In the genomic region with DNA sequence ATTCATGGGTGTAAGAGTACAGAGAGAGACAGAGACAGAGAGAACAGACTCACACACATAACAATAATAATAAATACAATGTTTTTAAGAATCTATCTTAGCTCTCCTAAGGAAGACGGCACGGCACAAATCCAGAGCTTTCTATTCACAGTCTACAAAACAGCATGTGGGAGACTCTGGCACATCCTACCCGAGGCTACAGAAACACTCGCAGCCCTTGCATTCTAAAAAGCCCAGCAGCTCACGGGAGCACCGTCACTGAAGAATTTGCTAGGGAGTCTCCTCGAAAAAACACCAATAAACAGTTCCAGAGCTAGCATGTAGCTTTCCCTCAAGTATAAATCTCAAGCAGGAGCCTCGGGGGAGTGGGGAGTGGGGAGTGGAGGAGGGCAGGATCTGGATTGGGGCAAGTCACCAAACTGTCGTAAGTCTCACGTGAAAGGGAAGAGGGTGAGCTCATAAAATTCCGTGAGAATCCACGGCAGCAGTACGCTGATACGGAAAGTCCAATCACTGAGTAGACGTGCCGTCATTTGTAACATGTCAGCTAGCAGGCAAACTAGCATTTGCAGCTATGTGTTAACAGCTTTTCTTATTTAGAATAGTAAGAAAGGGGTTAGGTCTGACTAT, we compare ENCODE assay signal across 9 mouse cellular contexts.
DNase-seq lines count a peak whose midpoint lies in the region; ATAC-seq and TF ChIP-seq lines count a peak whose summit lies in the region.
"Had no signal": no experiment of that assay in that cellular context is flagged by ENCODE, and none has a peak within 500 bp of the region (broad histone marks: within the 10 kb centered on the region; RNA-seq: fewer than 3 reads in every experiment).

No protein-coding gene starts in this region.

- H3K4me3 ChIP-seq in heart, postnatal 0 days (ENCODE audit: low read depth, low read length): peak overlapping the region; percentile 13; the same call in 1 of the 2 replicates
- H3K4me3 ChIP-seq in forebrain, embryonic 16.5 days (replicated peaks; ENCODE audit: low read length): no peak overlapping the region
- no peak overlapping the region for H3K4me3 ChIP-seq in midbrain, embryonic 13.5 days (replicated peaks)

- 42% methylated on average over 16 of the region's 16 CpGs for WGBS in heart, postnatal 0 days
- WGBS in forebrain, embryonic 16.5 days: 23% methylated on average over 16 of the region's 16 CpGs
- WGBS in midbrain, embryonic 13.5 days: 47% methylated on average over 16 of the region's 16 CpGs

- no peaks in the 10 kb centered on the region for H3K27me3 ChIP-seq in heart, postnatal 0 days (ENCODE audit: control insufficient read depth, insufficient read depth, low read length)
- no peaks in the 10 kb centered on the region for H3K27me3 ChIP-seq in forebrain, embryonic 16.5 days (replicated peaks; ENCODE audit: control insufficient read depth, insufficient read depth, low read length)
- 0 out of 2 replicates have a peak, but pooled peaks cover 3% of the 10 kb centered on the region for H3K27me3 ChIP-seq in midbrain, embryonic 13.5 days

- H3K9ac ChIP-seq in heart, postnatal 0 days (replicated peaks; ENCODE audit: low read depth, low read length): no peak overlapping the region
- 0 out of 2 replicates have a peak overlapping the region, but pooled peaks have one; percentile 1 for H3K9ac ChIP-seq in forebrain, embryonic 16.5 days (replicated peaks; ENCODE audit: low read depth, low read length)
- no peak overlapping the region for H3K9ac ChIP-seq in midbrain, embryonic 13.5 days (replicated peaks)

- ATAC-seq in heart, postnatal 0 days (ENCODE audit: insufficient read depth, low read depth): peak; percentile 51; the same call in 1 of the 2 replicates
- ATAC-seq in forebrain, embryonic 16.5 days: no peak
- ATAC-seq in midbrain, embryonic 13.5 days: no peak
- no peak for ATAC-seq in inflammation-experienced regulatory T-cells, adult 6 months

- no peaks in the 10 kb centered on the region for H3K36me3 ChIP-seq in heart, postnatal 0 days (replicated peaks; ENCODE audit: control insufficient read depth, insufficient read depth, low read length)
- H3K36me3 ChIP-seq in forebrain, embryonic 16.5 days (ENCODE audit: control insufficient read depth, insufficient read depth): no peaks in the 10 kb centered on the region
- H3K36me3 ChIP-seq in midbrain, embryonic 13.5 days: no peaks in the 10 kb centered on the region
- H3K36me3 ChIP-seq: G1E had no signal

- no peaks in the 10 kb centered on the region for H3K4me1 ChIP-seq in heart, postnatal 0 days (ENCODE audit: control insufficient read depth, insufficient read depth)
- peaks cover 27% of the 10 kb centered on the region for H3K4me1 ChIP-seq in forebrain, embryonic 16.5 days (replicated peaks; ENCODE audit: control insufficient read depth, insufficient read depth, low read length)
- peaks cover 75% of the 10 kb centered on the region for H3K4me1 ChIP-seq in midbrain, embryonic 13.5 days (replicated peaks)

- no peak for TF ChIP-seq CTCF in heart, postnatal 0 days (IDR thresholded peaks at IDR 0.05; ENCODE audit: low read depth)

- H3K4me2 ChIP-seq in heart, postnatal 0 days (ENCODE audit: low read depth, low read length): peak overlapping the region; percentile 41
- peak overlapping the region; percentile 34 for H3K4me2 ChIP-seq in forebrain, embryonic 16.5 days (ENCODE audit: low read length)
- no peak overlapping the region for H3K4me2 ChIP-seq in midbrain, embryonic 13.5 days (replicated peaks)

- no peak overlapping the region for H3K27ac ChIP-seq in heart, postnatal 0 days (ENCODE audit: low read depth)
- peak overlapping the region; percentile 53 for H3K27ac ChIP-seq in forebrain, embryonic 16.5 days (ENCODE audit: low read length)
- H3K27ac ChIP-seq in midbrain, embryonic 13.5 days: peak overlapping the region; percentile 44

- peak; percentile 23 for DNase-seq in heart, postnatal 0 days (ENCODE audit: low spot score)
- no peak for DNase-seq in heart, adult 9 months (ENCODE audit: low spot score in 2 of 2)
- peak; percentile 79 for DNase-seq in brain, adult 2 months (ENCODE audit: low read depth, low spot score)
- no peak for DNase-seq in adipocyte (ENCODE audit: low spot score)
- DNase-seq in embryo, embryonic 9.5 days (ENCODE audit: extremely low spot score): no peak

- TF ChIP-seq EP300 in heart, postnatal 0 days (IDR thresholded peaks at IDR 0.05; ENCODE audit: low read depth): no peak

- H3K9me3 ChIP-seq in heart, postnatal 0 days (replicated peaks; ENCODE audit: control insufficient read depth, low read length): no peaks in the 10 kb centered on the region
- no peaks in the 10 kb centered on the region for H3K9me3 ChIP-seq in forebrain, embryonic 16.5 days (ENCODE audit: control insufficient read depth, low read length)
- H3K9me3 ChIP-seq in midbrain, embryonic 13.5 days: no peaks in the 10 kb centered on the region

Comparison
In these comparisons a context has a peak if more than half of its experiments do, and no peak if none do; other contexts are left out.
1. DNase-seq: peak in heart, postnatal 0 days (single experiment) and brain, adult 2 months (single experiment); none in heart, adult 9 months (0 of 2), adipocyte (single experiment) and embryo, embryonic 9.5 days (single experiment).